Mouse (Mus musculus): ENCODE data around the gene Usp51.
"Not testable (repeated sequence)": the region's sequence is repeated elsewhere in the genome, so short reads cannot be mapped to it uniquely, and the experiment has no call there.

DNA sequence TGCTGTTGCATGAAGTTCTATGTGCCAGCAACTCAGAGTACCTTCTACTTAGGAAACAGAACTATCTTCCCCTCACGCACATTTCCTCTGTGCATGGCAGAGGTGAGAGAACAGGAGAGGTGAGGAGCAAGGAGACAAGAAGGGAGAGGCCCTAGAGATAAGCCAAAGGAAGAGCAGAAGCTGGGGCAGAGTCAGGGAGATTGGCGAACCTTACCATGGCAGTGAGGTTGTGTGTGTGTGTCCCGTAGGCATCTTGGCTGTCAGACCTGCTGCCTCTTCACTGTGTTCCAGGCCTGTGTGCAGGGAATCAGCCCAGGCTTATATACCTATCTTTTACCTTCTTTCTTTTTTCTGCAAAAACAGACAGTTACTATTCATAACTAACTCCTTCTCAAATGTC, 19.4 kb downstream of the Usp51 start:
- not testable (repeated sequence) for TF ChIP-seq GATA1 (IDR thresholded peaks at IDR 0.05; ENCODE audit: borderline replicate concordance, low read length); FLI1 (IDR thresholded peaks at IDR 0.05; ENCODE audit: low read length)
